Mouse (Mus musculus) erythroblast, embryonic 14.5 days (primary cell): Measurements from ENCODE around the gene Rnf187. TPM values are rescaled to one million over a fixed set of nuclear protein-coding genes. Genes with fewer than 3 reads are reported as not detected.

Experiments used
- H3K27me3 ChIP-seq: 2 replicates; pipeline ENCODE4 v1.6.1; 2012; ENCODE audit warnings: inconsistent platforms; ENCODE audit not compliant: control insufficient read depth
- H3K36me3 ChIP-seq: 2 replicates; pipeline ENCODE4 v1.6.1; 2012; ENCODE audit warnings: mild to moderate bottlenecking, inconsistent platforms; ENCODE audit not compliant: control insufficient read depth
- H3K4me1 ChIP-seq: 2 replicates; pipeline ENCODE4 v1.6.1; 2012; ENCODE audit warnings: inconsistent platforms; ENCODE audit not compliant: control insufficient read depth
- H3K4me3 ChIP-seq: replicated peaks from 2 replicates; pipeline ENCODE3; 2012; ENCODE audit warnings: moderate library complexity, mild to moderate bottlenecking, inconsistent platforms
- H3K9me3 ChIP-seq: 2 replicates; pipeline ENCODE4 v1.6.1; 2012; ENCODE audit warnings: low read length, inconsistent platforms, mixed read lengths; ENCODE audit not compliant: control insufficient read depth
- GATA1 ChIP-seq: IDR thresholded peaks from 2 replicates; pipeline ENCODE4 v1.6.1; 2012; ENCODE audit warnings: low read length, inconsistent platforms, mixed read lengths
- TAL1 ChIP-seq: IDR thresholded peaks from 3 replicates; pipeline ENCODE4 v1.6.1; 2012; ENCODE audit warnings: low read length, inconsistent platforms, mixed read lengths
- polyA plus RNA-seq: library from polyadenylated mRNA; stranded (reverse); fragments of >175 nt; gene quantifications from 2 replicates; pipeline ENCODE4 v1.2.3, GENCODE M21; 2012

Rnf187 gene
- polyA plus RNA-seq, 1 experiment = 75.1 TPM

- H3K36me3 ChIP-seq = peaks cover 39% of the 10 kb centered on the region
- TF ChIP-seq TAL1 = no peak
- TF ChIP-seq GATA1 = no peak
- peak overlapping the region; percentile 81 for H3K4me3 ChIP-seq
- H3K4me1 ChIP-seq = peaks cover 92% of the 10 kb centered on the region
- 0 out of 2 replicates have a peak, but pooled peaks cover 2% of the 10 kb centered on the region for H3K27me3 ChIP-seq
- H3K9me3 ChIP-seq = no peaks in the 10 kb centered on the region
Observed at GRCm38 (mm10) chr11:58916879-58917744, 21.6 kb downstream of the Rnf187 start.

- H3K4me3 ChIP-seq = peak overlapping the region; percentile 60
- peaks cover 77% of the 10 kb centered on the region for H3K4me1 ChIP-seq
- peaks cover 12% of the 10 kb centered on the region for H3K27me3 ChIP-seq
- no peak for TF ChIP-seq TAL1
- TF ChIP-seq GATA1 = no peak
- H3K9me3 ChIP-seq = no peaks in the 10 kb centered on the region
- H3K36me3 ChIP-seq = peaks cover 14% of the 10 kb centered on the region
Observed at GRCm38 (mm10) chr11:58914461-58915028, 24.2 kb downstream of the Rnf187 start.

GRCm38 (mm10) chr11:58913776-58914175 lies 24.9 kb downstream of the Rnf187 start:
- peak overlapping the region; percentile 60 for H3K4me3 ChIP-seq
- peaks cover 15% of the 10 kb centered on the region for H3K27me3 ChIP-seq
- H3K36me3 ChIP-seq = peaks cover 6% of the 10 kb centered on the region
- peaks cover 69% of the 10 kb centered on the region for H3K4me1 ChIP-seq
- H3K9me3 ChIP-seq = no peaks in the 10 kb centered on the region
- peak; percentile 11; the same call in 1 of the 3 replicates for TF ChIP-seq TAL1
- peak; percentile 39; the same call in 1 of the 2 replicates for TF ChIP-seq GATA1

GRCm38 (mm10) chr11:58904838-58905237 lies 33.9 kb downstream of the Rnf187 start:
- Histone ChIP-seq H3K4me1 (peaks cover 54% of the 10 kb centered on the region), H3K36me3 (peaks cover 31% of the 10 kb centered on the region), H3K27me3 (peaks cover 6% of the 10 kb centered on the region), H3K9me3 (0 out of 2 replicates have a peak, but pooled peaks cover 3% of the 10 kb centered on the region), H3K4me3 (peak overlapping the region; percentile 68)
- TF ChIP-seq GATA1 = no peak
- no peak for TF ChIP-seq TAL1

- Histone ChIP-seq H3K36me3 (peaks cover 36% of the 10 kb centered on the region), H3K27me3 (peaks cover 3% of the 10 kb centered on the region), H3K4me3 (peak overlapping the region; percentile 68), H3K9me3 (0 out of 2 replicates have a peak, but pooled peaks cover 3% of the 10 kb centered on the region), H3K4me1 (peaks cover 54% of the 10 kb centered on the region)
- no peak for TF ChIP-seq GATA1
- TF ChIP-seq TAL1 = no peak
Observed at GRCm38 (mm10) chr11:58904410-58904718, 34.4 kb downstream of the Rnf187 start.

- no peaks in the 10 kb centered on the region for H3K27me3 ChIP-seq
- 0 out of 2 replicates have a peak, but pooled peaks cover 3% of the 10 kb centered on the region for H3K9me3 ChIP-seq
- peak within 1 kb of the TSS; percentile 68 for H3K4me3 ChIP-seq
- peaks cover 54% of the 10 kb centered on the region for H3K4me1 ChIP-seq
- TF ChIP-seq TAL1 = no peak
- peak; percentile 38; the same call in 1 of the 2 replicates for TF ChIP-seq GATA1
- H3K36me3 ChIP-seq = peaks cover 42% of the 10 kb centered on the region
Observed at GRCm38 (mm10) chr11:58903511-58904409, 35.0 kb downstream of the Rnf187 start, which contains the start of gene Zfp39. Gene Zfp39 (minus strand): TSS chr11:58904225.

GRCm38 (mm10) chr11:58901080-58901479 lies 37.6 kb downstream of the Rnf187 start:
- Histone ChIP-seq H3K4me1 (peaks cover 62% of the 10 kb centered on the region), H3K36me3 (peaks cover 67% of the 10 kb centered on the region), H3K9me3 (0 out of 2 replicates have a peak, but pooled peaks cover 3% of the 10 kb centered on the region), H3K4me3 (peak overlapping the region; percentile 42), H3K27me3 (no peaks in the 10 kb centered on the region)
- no peak for TF ChIP-seq GATA1
- no peak for TF ChIP-seq TAL1

GRCm38 (mm10) chr11:58897485-58897884 lies 41.2 kb downstream of the Rnf187 start:
- Histone ChIP-seq H3K4me3 (no peak overlapping the region), H3K4me1 (peaks cover 33% of the 10 kb centered on the region), H3K36me3 (peaks cover 95% of the 10 kb centered on the region), H3K9me3 (no peaks in the 10 kb centered on the region), H3K27me3 (no peaks in the 10 kb centered on the region)
- no peak for TF ChIP-seq TAL1
- TF ChIP-seq GATA1 = no peak

- Histone ChIP-seq H3K4me1 (peaks cover 9% of the 10 kb centered on the region), H3K27me3 (no peaks in the 10 kb centered on the region), H3K9me3 (peaks cover 14% of the 10 kb centered on the region), H3K4me3 (no peak overlapping the region), H3K36me3 (peaks cover 96% of the 10 kb centered on the region)
- TF ChIP-seq GATA1 (no peak), TAL1 (no peak)
Observed at GRCm38 (mm10) chr11:58894456-58894855, 44.3 kb downstream of the Rnf187 start.
